ENCODE assay signal across 16 mouse cellular contexts in genomic region chr11:60339361-60339760, GRCm38 (mm10). TPM values are rescaled to one million over a fixed set of nuclear protein-coding genes. Genes with fewer than 3 reads are reported as not detected.
DNase-seq lines count a peak whose midpoint lies in the region; ATAC-seq and TF ChIP-seq lines count a peak whose summit lies in the region.
"Had no signal": no experiment of that assay in that cellular context is flagged by ENCODE, and none has a peak within 500 bp of the region (broad histone marks: within the 10 kb centered on the region; RNA-seq: fewer than 3 reads in every experiment).

No protein-coding gene starts in this region.

- POLR2A ChIA-PET in Patski (lab: Charles Lee): interaction anchor here (0.6 kb wide), 1 partner anchor 598 kb away, joined by 6 read pairs; no protein-coding TSS in a partner anchor

- in situ Hi-C loops in Patski (cut with MboI; ENCODE audit: low pct_unique_long_range_greater_than_20kb): no loop called here

- peak; percentile 30 to 46 for DNase-seq in kidney, postnatal 25 days
- no peak for DNase-seq in kidney, postnatal 4 days
- DNase-seq in Patski (ENCODE audit: low read depth, low spot score): no peak
- DNase-seq in adrenal gland, postnatal 36 days: peak; percentile 74 to 79
- peak; percentile 53 for DNase-seq in yolk sac, embryonic 10.5 days (ENCODE audit: low spot score)
- no peak for DNase-seq in lung, postnatal 10 days
- DNase-seq in urinary bladder, postnatal 10 days (ENCODE audit: low spot score): no peak
- DNase-seq: cerebellum, adult 9-11 months; retina, postnatal 1 day; spleen, adult 18-20 months had no signal

- TF ChIP-seq CTCF in Patski (IDR thresholded peaks at IDR 0.05): no peak

- ATAC-seq in Patski: peak; percentile 69

- H3K27me3 ChIP-seq in Patski: no peaks in the 10 kb centered on the region
- H3K27me3 ChIP-seq: heart, embryonic 15.5 days; hindbrain, embryonic 12.5 days; limb, embryonic 12.5 days; neural tube, embryonic 15.5 days had no signal

- CTCF ChIA-PET in Patski (lab: Charles Lee): interaction anchor here (1.7 kb wide), 1 partner anchor 19 kb away, joined by 5 read pairs; no protein-coding TSS in a partner anchor

RNA-seq across cellular contexts. Expression of gene Tom1l2, which starts 13.3 kb away (rescaled TPM):
- polyA plus RNA-seq in Patski (2021): 55.5 TPM
- total RNA-seq in adrenal gland, postnatal 36 days (2021): 10 to 100 TPM; 69.7 to 87.6 TPM

RNA-seq across cellular contexts. Expression of gene Drc3, which starts 13.8 kb away (rescaled TPM):
- polyA plus RNA-seq in Patski (2021): 3.1 TPM
- 1 to 10 TPM; 1.5 to 1.8 TPM for total RNA-seq in adrenal gland, postnatal 36 days (2021)
- total RNA-seq: monocyte, adult 5-6 weeks had no signal
- polyA plus RNA-seq: erythroblast, embryonic 14.5 days had no signal

Comparison
In these comparisons a context has a peak if more than half of its experiments do, and no peak if none do; other contexts are left out.
1. DNase-seq: peak in kidney, postnatal 25 days (2 of 2), adrenal gland, postnatal 36 days (2 of 2) and yolk sac, embryonic 10.5 days (single experiment); none in kidney, postnatal 4 days (0 of 2), Patski (single experiment), lung, postnatal 10 days (single experiment) and urinary bladder, postnatal 10 days (single experiment).